Mouse (Mus musculus) heart, adult 2 months (tissue): ENCODE data around the gene Acot8. TPM values are rescaled to one million over a fixed set of nuclear protein-coding genes. Genes with fewer than 3 reads are reported as not detected.

Experiments used
- DNase-seq, 2 experiments: peaks; one replicate each; pipeline ENCODE4 v3.0.0; 2021
- H3K27ac ChIP-seq: fragments of 200-600 bp; 2 replicates; pipeline ENCODE4 v1.8.1; 2022
- H3K27me3 ChIP-seq: fragments of 200-500 bp; 2 replicates; pipeline ENCODE4 v1.6.1; 2012; ENCODE audit warnings: mild to moderate bottlenecking, low read length, inconsistent platforms, mixed read lengths; ENCODE audit not compliant: control insufficient read depth, insufficient read depth
- H3K36me3 ChIP-seq: fragments of 200-500 bp; 2 replicates; pipeline ENCODE4 v1.6.1; 2012; ENCODE audit warnings: low read length, inconsistent platforms; ENCODE audit not compliant: control insufficient read depth, insufficient read depth
- H3K4me1 ChIP-seq: fragments of 200-500 bp; 2 replicates; pipeline ENCODE4 v1.6.1; 2011; ENCODE audit warnings: low read length; ENCODE audit not compliant: control insufficient read depth, insufficient read depth
- H3K4me3 ChIP-seq: fragments of 200-600 bp; 2 replicates; pipeline ENCODE4 v1.8.1; 2022
- H3K79me2 ChIP-seq: fragments of 200-500 bp; replicated peaks from 2 replicates; pipeline ENCODE4 v1.6.1; 2012; ENCODE audit warnings: mild to moderate bottlenecking, inconsistent platforms, low read length, moderate library complexity, mixed read lengths; ENCODE audit not compliant: control insufficient read depth, insufficient read depth
- H3K9ac ChIP-seq: fragments of 200-500 bp; 2 replicates; pipeline ENCODE4 v1.6.1; 2012; ENCODE audit warnings: low read depth, mild to moderate bottlenecking, control low read depth, inconsistent platforms, low read length, mixed read lengths
- CTCF ChIP-seq: fragments of 200-600 bp; IDR thresholded peaks from 2 replicates; pipeline ENCODE4 v1.8.1; 2022; ENCODE audit warnings: antibody characterized with exemption, mild to moderate bottlenecking, moderate library complexity
- EP300 ChIP-seq: fragments of 200-500 bp; IDR thresholded peaks from 2 replicates; pipeline ENCODE4 v1.6.1; 2011; ENCODE audit warnings: low read depth, low read length, control low read depth; ENCODE audit not compliant: insufficient read depth
- POLR2A ChIP-seq: fragments of 200-500 bp; IDR thresholded peaks from 2 replicates; pipeline ENCODE4 v1.6.1; 2011; ENCODE audit warnings: mild to moderate bottlenecking, low read depth, low read length, control low read depth; ENCODE audit not compliant: insufficient read depth
- WGBS: fragments of 180-500 bp; shearing (Covaris S2); methylation state at CpG from one replicate; pipeline ENCODE4 v1.1.7; 2018; 5-methylcytosine and 5-hydroxymethylcytosine counted together
- intact Hi-C: fragments of 180-260 bp; cut with DNase I; formaldehyde crosslinking; loops from one replicate; pipeline ENCODE4 v1.15.1; 2025
- long read RNA-seq: library from polyadenylated mRNA; stranded (forward); transcript quantifications from one replicate; pipeline ENCODE4 v2.0.0, GENCODE M21; 2021
- polyA plus RNA-seq: library from polyadenylated mRNA; depleted of rRNA; stranded (reverse); fragments of >200 nt; gene quantifications from 2 replicates; pipeline ENCODE4 v1.2.3, GENCODE M21; 2012; rRNA removed
- total RNA-seq, 2 experiments: library from RNA; stranded (reverse); gene quantifications; 2 replicates each; pipeline ENCODE4 v1.2.3; 2021

Acot8 gene
- total RNA-seq (10 to 100 TPM; 13.3 to 14.0 TPM), polyA plus RNA-seq (17.0 and 19.1 TPM in 2 replicates)
- long read RNA-seq, partial matches to known transcripts: 1 of 3 reads
- long read RNA-seq, other reads (novel, unspliced or antisense): 0 of 3 reads

- intact Hi-C loops: loop anchor here (1.0 to 2.0 kb wide), 2 partner anchors 18 to 107 kb away; partner anchors contain the start of genes Zfp335 and Zswim1
- TF ChIP-seq POLR2A: peak; percentile 97
- 0 out of 2 replicates have a peak, but pooled peaks have one; percentile 24 for TF ChIP-seq EP300
- TF ChIP-seq CTCF: no peak
- H3K9ac ChIP-seq: peak within 1 kb of the TSS; percentile 80
- peak; percentile 98 for DNase-seq
- peaks cover 1% of the 10 kb centered on the region; the same call in 1 of the 2 replicates for H3K79me2 ChIP-seq
- peak within 1 kb of the TSS; percentile 66 for H3K4me3 ChIP-seq
- no peaks in the 10 kb centered on the region for H3K36me3 ChIP-seq
- H3K27ac ChIP-seq: peak within 1 kb of the TSS; percentile 94
- WGBS: under 1% methylated on average over 47 of the region's 47 CpGs
- H3K4me1 ChIP-seq: peaks cover 3% of the 10 kb centered on the region
- no peaks in the 10 kb centered on the region for H3K27me3 ChIP-seq
Observed at GRCm38 (mm10) chr2:164804533-164805331, at the start of gene Acot8, which contains the start of gene Zswim3. Acot8 (minus strand) TSS chr2:164804882. Zswim3 (plus strand) TSS chr2:164805098.

GRCm38 (mm10) chr2:164850061-164850460, 45.4 kb upstream of the Acot8 start:
- 87% methylated on average over 8 of the region's 8 CpGs for WGBS
- no peak overlapping the region for H3K27ac ChIP-seq
- TF ChIP-seq EP300: no peak
- TF ChIP-seq CTCF: no peak
- TF ChIP-seq POLR2A: no peak
- no peaks in the 10 kb centered on the region; the same call in 1 of the 2 replicates for H3K4me1 ChIP-seq
- H3K27me3 ChIP-seq: no peaks in the 10 kb centered on the region
- DNase-seq: no peak
- intact Hi-C loops: no loop called here
- no peaks in the 10 kb centered on the region for H3K79me2 ChIP-seq
- no peaks in the 10 kb centered on the region for H3K36me3 ChIP-seq
- H3K4me3 ChIP-seq: no peak overlapping the region
- H3K9ac ChIP-seq: no peak overlapping the region

GRCm38 (mm10) chr2:164845782-164846181, 41.1 kb upstream of the Acot8 start:
- no peak overlapping the region for H3K27ac ChIP-seq
- no peaks in the 10 kb centered on the region for H3K79me2 ChIP-seq
- DNase-seq: no peak
- TF ChIP-seq CTCF (peak; percentile 69), POLR2A (no peak)
- no peaks in the 10 kb centered on the region for H3K27me3 ChIP-seq
- H3K4me3 ChIP-seq: no peak overlapping the region
- H3K36me3 ChIP-seq: no peaks in the 10 kb centered on the region
- H3K4me1 ChIP-seq: no peaks in the 10 kb centered on the region
- H3K9ac ChIP-seq: no peak overlapping the region
- intact Hi-C loops: no loop called here
- 55% methylated on average over 3 of the region's 3 CpGs for WGBS

- intact Hi-C loops: loop anchor here (2.0 to 10.0 kb wide), 3 partner anchors 20 to 200 kb away; partner anchors contain the start of gene Ncoa5
- Histone ChIP-seq H3K4me3 (no peak overlapping the region), H3K4me1 (peaks cover 7% of the 10 kb centered on the region)
Observed at GRCm38 (mm10) chr2:164835164-164835563, 30.5 kb upstream of the Acot8 start.

DNA sequence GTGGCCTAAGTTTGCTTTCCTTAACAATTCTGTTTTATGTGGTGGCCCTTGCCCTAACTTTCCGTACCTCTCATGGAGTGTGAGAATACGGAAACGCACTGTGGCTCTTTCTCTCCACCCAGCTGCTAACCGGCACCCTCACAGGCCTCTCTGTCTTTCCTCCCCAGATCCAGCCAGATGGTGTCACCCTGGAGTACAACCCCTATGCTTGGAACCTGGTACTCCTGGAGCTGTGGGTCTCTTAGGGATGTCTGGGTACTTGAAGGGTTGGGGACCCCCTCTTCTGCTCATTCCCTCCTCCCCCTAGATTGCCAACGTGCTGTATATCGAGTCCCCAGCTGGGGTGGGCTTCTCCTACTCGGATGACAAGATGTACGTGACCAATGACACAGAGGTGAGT, 29.8 kb upstream of the Acot8 start:
- intact Hi-C loops: loop anchor here (2.0 to 10.0 kb wide), 3 partner anchors 20 to 200 kb away; partner anchors contain the start of gene Ncoa5
- peak; percentile 43 to 45 for DNase-seq

More at GRCm38 (mm10) chr2:164835164-164835563, 30.5 kb upstream of the Acot8 start:
- WGBS: 93% methylated on average over 4 of the region's 4 CpGs
- no peaks in the 10 kb centered on the region for H3K79me2 ChIP-seq
- no peaks in the 10 kb centered on the region for H3K27me3 ChIP-seq
- no peak overlapping the region for H3K27ac ChIP-seq
- no peaks in the 10 kb centered on the region for H3K36me3 ChIP-seq
- TF ChIP-seq CTCF (no peak), EP300 (no peak), POLR2A (no peak)
- no peak for DNase-seq
- no peak overlapping the region for H3K9ac ChIP-seq

More for the DNA sequence above, 29.8 kb upstream of the Acot8 start:
- H3K4me3 ChIP-seq: peak overlapping the region; percentile 92
- H3K27ac ChIP-seq: peak overlapping the region; percentile 99
- H3K27me3 ChIP-seq: no peaks in the 10 kb centered on the region
- H3K4me1 ChIP-seq: peaks cover 7% of the 10 kb centered on the region
- H3K36me3 ChIP-seq: no peaks in the 10 kb centered on the region
- H3K79me2 ChIP-seq: no peaks in the 10 kb centered on the region
- peak overlapping the region; percentile 81 for H3K9ac ChIP-seq
- 42% methylated on average over 8 of the region's 8 CpGs for WGBS
- no peak for TF ChIP-seq POLR2A
- TF ChIP-seq CTCF: peak; percentile 30
- TF ChIP-seq EP300: no peak
